Mouse (Mus musculus) E14TG2a.4 (cell line): ENCODE measurements at regions not wholly inside any gene's neighbourhood (a gene's known extent, or its start where the extent isn't known, plus 50 kb on each side); places are given as distances from the start of the nearest gene placed in this dataset.
A peak's percentile ranks its signal among the peaks of the same experiment; 100 is the strongest.

Source experiments
- H3K27me3 ChIP-seq: 2 replicates; pipeline ENCODE4 v1.6.1; 2014; ENCODE audit warnings: low read length, control low read depth; ENCODE audit not compliant: insufficient read depth
- H3K36me3 ChIP-seq: 2 replicates; pipeline ENCODE4 v1.6.1; 2014; ENCODE audit warnings: low read length, control low read depth; ENCODE audit not compliant: insufficient read depth
- H3K4me1 ChIP-seq: replicated peaks from 2 replicates; pipeline ENCODE4 v1.6.1; 2014; ENCODE audit warnings: low read depth, low read length, control low read depth
- H3K4me3 ChIP-seq: replicated peaks from 2 replicates; pipeline ENCODE4 v1.5.1; 2014; ENCODE audit warnings: mild to moderate bottlenecking, low read length
- H3K9me3 ChIP-seq: 2 replicates; pipeline ENCODE4 v1.6.1; 2014; ENCODE audit warnings: low read length, control low read depth
- CTCF ChIP-seq: conservative IDR thresholded peaks from 2 replicates; pipeline ENCODE4 v1.5.1; 2014; ENCODE audit warnings: low read length
- NANOG ChIP-seq: IDR thresholded peaks from 2 replicates; pipeline ENCODE4 v1.6.1; 2014; ENCODE audit warnings: borderline replicate concordance, low read length, mixed read lengths
- POU5F1 ChIP-seq: IDR thresholded peaks from 2 replicates; pipeline ENCODE4 v1.6.1; 2014; ENCODE audit warnings: low read length, borderline replicate concordance

- Histone ChIP-seq H3K4me3 (no peak overlapping the region), H3K36me3 (no peaks in the 10 kb centered on the region), H3K9me3 (no peaks in the 10 kb centered on the region), H3K4me1 (no peaks in the 10 kb centered on the region), H3K27me3 (no peaks in the 10 kb centered on the region)
- TF ChIP-seq CTCF: no peak
- peak; percentile 26; the same call in 1 of the 2 replicates for TF ChIP-seq NANOG
Measured at GRCm38 (mm10) chr4:7751208-7751607, 487.6 kb downstream of the Car8 start.

DNA sequence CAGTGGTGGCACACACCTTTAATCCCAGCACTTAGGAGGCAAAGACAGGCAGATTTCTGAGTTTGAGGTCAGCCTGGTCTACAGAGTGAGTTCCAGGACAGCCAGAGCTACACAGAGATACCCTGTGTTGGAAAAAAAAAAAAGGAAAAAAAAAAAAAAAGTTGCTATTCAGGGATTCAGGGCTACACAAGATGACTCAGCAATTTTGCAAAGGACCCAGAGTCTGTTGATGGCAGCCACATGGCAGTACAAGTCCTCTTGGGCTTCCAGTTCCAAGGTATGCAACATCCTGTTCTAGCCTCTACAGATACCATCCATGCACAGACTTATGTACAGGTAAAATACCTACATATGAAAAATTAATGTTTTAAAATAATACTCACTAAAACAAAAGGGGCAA, 515.9 kb downstream of the Car8 start:
- Histone ChIP-seq H3K9me3 (no peaks in the 10 kb centered on the region), H3K36me3 (no peaks in the 10 kb centered on the region), H3K4me3 (no peak overlapping the region), H3K27me3 (no peaks in the 10 kb centered on the region), H3K4me1 (no peaks in the 10 kb centered on the region)
- TF ChIP-seq POU5F1 (no peak), CTCF (no peak), NANOG (no peak)

DNA sequence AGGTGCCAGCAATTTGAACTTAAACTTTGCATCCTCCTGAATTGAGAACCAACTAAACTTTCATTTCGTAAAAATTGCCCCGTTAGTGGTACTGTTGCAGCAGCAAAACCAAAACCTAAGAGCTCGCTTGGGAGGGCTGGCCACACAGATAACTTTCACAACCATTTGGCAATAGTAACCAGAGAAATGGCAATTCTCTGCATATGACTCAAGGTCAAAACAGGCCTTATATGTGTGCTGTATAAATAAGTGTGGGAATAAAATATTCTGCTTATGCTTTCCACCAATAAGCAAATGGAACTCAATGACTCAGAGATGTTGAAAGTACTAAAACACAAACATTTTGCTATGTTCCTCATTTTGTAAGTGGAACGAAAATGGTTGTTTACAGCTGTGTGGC, 550.3 kb downstream of the Car8 start:
- Histone ChIP-seq H3K4me3 (no peak overlapping the region), H3K4me1 (no peaks in the 10 kb centered on the region), H3K9me3 (peaks cover 12% of the 10 kb centered on the region), H3K36me3 (no peaks in the 10 kb centered on the region), H3K27me3 (no peaks in the 10 kb centered on the region)
- TF ChIP-seq NANOG: no peak
- TF ChIP-seq CTCF: no peak
- TF ChIP-seq POU5F1: no peak

DNA sequence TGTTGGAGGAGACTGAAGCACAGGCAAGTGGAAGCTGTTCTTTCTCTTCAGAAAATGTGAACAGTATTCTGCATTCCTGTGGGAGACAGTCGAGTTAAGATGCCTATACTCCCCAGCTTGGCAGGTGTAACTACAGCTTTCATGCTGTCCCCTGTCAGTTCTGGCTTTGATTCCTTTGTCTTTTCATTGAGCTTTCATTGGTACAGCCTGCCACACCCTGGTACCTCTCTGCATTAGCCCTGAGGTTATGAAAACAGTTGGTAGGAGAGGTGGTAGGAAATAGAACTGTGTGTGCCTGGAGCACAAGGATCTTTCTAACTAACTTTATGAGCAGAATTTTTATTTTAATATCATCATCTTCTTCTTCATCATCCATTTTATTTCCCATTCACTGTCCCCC, 551.6 kb downstream of the Car8 start:
- TF ChIP-seq NANOG (no peak), CTCF (no peak), POU5F1 (no peak)
- H3K4me3 ChIP-seq: no peak overlapping the region
- H3K9me3 ChIP-seq: peaks cover under 1% of the 10 kb centered on the region; the same call in 1 of the 2 replicates
- H3K27me3 ChIP-seq: no peaks in the 10 kb centered on the region
- H3K4me1 ChIP-seq: no peaks in the 10 kb centered on the region
- no peaks in the 10 kb centered on the region for H3K36me3 ChIP-seq

- Histone ChIP-seq H3K27me3 (no peaks in the 10 kb centered on the region), H3K4me3 (no peak overlapping the region), H3K4me1 (no peaks in the 10 kb centered on the region), H3K9me3 (no peaks in the 10 kb centered on the region), H3K36me3 (no peaks in the 10 kb centered on the region)
- no peak for TF ChIP-seq NANOG
- TF ChIP-seq CTCF: no peak
- TF ChIP-seq POU5F1: no peak
Measured at GRCm38 (mm10) chr4:7670795-7671105, 568.1 kb downstream of the Car8 start.

DNA sequence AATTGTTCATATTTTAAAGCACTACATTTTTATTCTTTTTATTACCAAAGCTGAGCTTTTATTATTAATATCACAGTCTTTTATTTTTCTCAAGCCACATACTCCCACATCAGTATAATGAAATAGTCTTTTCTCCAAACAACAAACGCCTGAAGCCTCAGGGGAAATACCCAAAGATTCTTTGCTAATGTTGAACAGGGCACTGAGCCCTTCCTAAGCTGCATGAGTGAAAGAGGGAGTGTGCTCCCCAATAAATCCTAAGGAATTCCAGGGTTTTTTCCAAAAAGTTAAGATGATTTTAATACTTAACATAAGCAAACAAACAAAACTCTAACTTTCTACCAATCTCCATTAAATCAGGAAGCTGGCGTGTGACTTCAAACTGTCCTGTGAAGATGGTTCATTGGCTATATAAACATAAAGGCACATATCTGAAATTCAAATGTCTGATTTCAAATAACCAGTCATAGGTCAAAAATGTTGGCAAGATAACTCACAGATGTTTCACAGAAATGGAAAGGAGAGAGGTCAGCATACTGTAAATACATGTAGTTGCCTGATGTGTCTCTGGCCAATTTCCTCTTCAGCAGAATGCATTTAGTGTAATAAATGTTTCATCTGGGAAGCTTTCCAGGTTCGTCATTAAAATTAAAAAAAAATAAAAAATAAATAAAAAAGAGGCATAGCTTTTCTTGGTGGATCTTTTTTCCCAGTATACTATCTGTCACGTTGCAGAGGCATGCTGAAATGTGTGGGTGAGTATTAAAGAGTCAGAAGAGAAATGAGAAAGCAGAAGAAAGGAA, 568.6 kb downstream of the Car8 start:
- Histone ChIP-seq H3K4me3 (no peak overlapping the region), H3K4me1 (no peaks in the 10 kb centered on the region), H3K9me3 (no peaks in the 10 kb centered on the region), H3K27me3 (no peaks in the 10 kb centered on the region), H3K36me3 (no peaks in the 10 kb centered on the region)
- TF ChIP-seq CTCF: no peak
- TF ChIP-seq NANOG: no peak
- TF ChIP-seq POU5F1: no peak

- no peaks in the 10 kb centered on the region for H3K27me3 ChIP-seq
- no peaks in the 10 kb centered on the region for H3K36me3 ChIP-seq
- no peaks in the 10 kb centered on the region for H3K9me3 ChIP-seq
- no peak overlapping the region for H3K4me3 ChIP-seq
- TF ChIP-seq NANOG (no peak), CTCF (no peak), POU5F1 (no peak)
- H3K4me1 ChIP-seq: no peaks in the 10 kb centered on the region
Measured at GRCm38 (mm10) chr4:7666935-7667594, 571.8 kb downstream of the Car8 start.

GRCm38 (mm10) chr4:7642878-7643590, 595.8 kb downstream of the Car8 start:
- Histone ChIP-seq H3K4me3 (no peak overlapping the region), H3K9me3 (peaks cover 14% of the 10 kb centered on the region), H3K27me3 (no peaks in the 10 kb centered on the region), H3K4me1 (no peaks in the 10 kb centered on the region), H3K36me3 (no peaks in the 10 kb centered on the region)
- TF ChIP-seq NANOG (no peak), POU5F1 (no peak), CTCF (no peak)
